Mouse (Mus musculus): ENCODE measurements at regions not wholly inside any gene's neighbourhood (a gene's known extent, or its start where the extent isn't known, plus 50 kb on each side); places are given as distances from the start of the nearest gene placed in this dataset.
A peak's percentile ranks its signal among the peaks of the same experiment; 100 is the strongest.

- Histone ChIP-seq H3K27ac (ENCODE audit: low read depth) (no peak overlapping the region), H3K4me2 (no peak overlapping the region), H3K9ac (no peak overlapping the region), H3K4me1 (ENCODE audit: insufficient read depth) (no peaks in the 10 kb centered on the region), H3K36me3 (ENCODE audit: insufficient read depth) (no peaks in the 10 kb centered on the region), H3K9me3 (ENCODE audit: low read depth, low read length) (no peaks in the 10 kb centered on the region), H3K27me3 (ENCODE audit: insufficient read depth, low read length) (no peaks in the 10 kb centered on the region), H3K4me3 (ENCODE audit: low read depth, low read length) (no peak overlapping the region)
- no peak for ATAC-seq (ENCODE audit: insufficient read depth)
- no peak for TF ChIP-seq CTCF (IDR thresholded peaks at IDR 0.05; ENCODE audit: low read depth)
- 80% methylated on average over 2 of the region's 2 CpGs for WGBS
- peak; percentile 10 for DNase-seq
These were observed 74.3 kb downstream of the Serpinb9g start for GRCm38 (mm10) chr13:33558927-33559326.

- no peak overlapping the region for H3K4me2 ChIP-seq
- TF ChIP-seq CTCF (IDR thresholded peaks at IDR 0.05; ENCODE audit: low read depth) = no peak
- H3K36me3 ChIP-seq (ENCODE audit: insufficient read depth) = no peaks in the 10 kb centered on the region
These were observed 75.1 kb downstream of the Serpinb9g start for GRCm38 (mm10) chr13:33559719-33560118.

GRCm38 (mm10) chr13:33561625-33562024 lies 77.0 kb downstream of the Serpinb9g start:
- H3K27me3 ChIP-seq (ENCODE audit: insufficient read depth, low read length) = no peaks in the 10 kb centered on the region
- 69% methylated on average over 3 of the region's 3 CpGs for WGBS
- DNase-seq (no peak), ATAC-seq (ENCODE audit: insufficient read depth) (no peak)
- no peaks in the 10 kb centered on the region for H3K9me3 ChIP-seq (ENCODE audit: low read depth, low read length)
- no peak overlapping the region for H3K9ac ChIP-seq
- no peak overlapping the region for H3K4me3 ChIP-seq (ENCODE audit: low read depth, low read length)
- no peaks in the 10 kb centered on the region for H3K36me3 ChIP-seq (ENCODE audit: insufficient read depth)
- H3K4me2 ChIP-seq = no peak overlapping the region
- TF ChIP-seq CTCF (IDR thresholded peaks at IDR 0.05; ENCODE audit: low read depth) = peak; percentile 24; the same call in 1 of the 2 replicates
- H3K4me1 ChIP-seq (ENCODE audit: insufficient read depth) = no peaks in the 10 kb centered on the region
- no peak overlapping the region for H3K27ac ChIP-seq (ENCODE audit: low read depth)

More at GRCm38 (mm10) chr13:33559719-33560118, 75.1 kb downstream of the Serpinb9g start:
- Histone ChIP-seq H3K9me3 (ENCODE audit: low read depth, low read length) (no peaks in the 10 kb centered on the region), H3K27ac (ENCODE audit: low read depth) (no peak overlapping the region), H3K4me3 (ENCODE audit: low read depth, low read length) (no peak overlapping the region), H3K9ac (no peak overlapping the region), H3K4me1 (ENCODE audit: insufficient read depth) (no peaks in the 10 kb centered on the region), H3K27me3 (ENCODE audit: insufficient read depth, low read length) (no peaks in the 10 kb centered on the region)
- no peak for ATAC-seq (ENCODE audit: insufficient read depth)
- no peak for DNase-seq

GRCm38 (mm10) chr13:33562928-33563327 lies 78.3 kb downstream of the Serpinb9g start:
- no peak for ATAC-seq (ENCODE audit: insufficient read depth)
- 36% methylated on average over 1 of the region's 1 CpGs for WGBS
- no peaks in the 10 kb centered on the region for H3K9me3 ChIP-seq (ENCODE audit: low read depth, low read length)

GRCm38 (mm10) chr13:33563366-33563765 lies 78.8 kb downstream of the Serpinb9g start:
- Histone ChIP-seq H3K9me3 (ENCODE audit: low read depth, low read length) (no peaks in the 10 kb centered on the region), H3K4me2 (no peak overlapping the region), H3K27me3 (ENCODE audit: insufficient read depth, low read length) (no peaks in the 10 kb centered on the region), H3K4me3 (ENCODE audit: low read depth, low read length) (no peak overlapping the region), H3K27ac (ENCODE audit: low read depth) (no peak overlapping the region), H3K36me3 (ENCODE audit: insufficient read depth) (no peaks in the 10 kb centered on the region), H3K9ac (no peak overlapping the region), H3K4me1 (ENCODE audit: insufficient read depth) (no peaks in the 10 kb centered on the region)
- 12% methylated on average over 1 of the region's 1 CpGs for WGBS
- ATAC-seq (ENCODE audit: insufficient read depth) (no peak), DNase-seq (no peak)
- no peak for TF ChIP-seq CTCF (IDR thresholded peaks at IDR 0.05; ENCODE audit: low read depth)

More at GRCm38 (mm10) chr13:33562928-33563327, 78.3 kb downstream of the Serpinb9g start:
- Histone ChIP-seq H3K27me3 (ENCODE audit: insufficient read depth, low read length) (no peaks in the 10 kb centered on the region), H3K4me1 (ENCODE audit: insufficient read depth) (no peaks in the 10 kb centered on the region), H3K27ac (ENCODE audit: low read depth) (no peak overlapping the region), H3K4me2 (no peak overlapping the region), H3K4me3 (ENCODE audit: low read depth, low read length) (no peak overlapping the region), H3K36me3 (ENCODE audit: insufficient read depth) (no peaks in the 10 kb centered on the region), H3K9ac (no peak overlapping the region)
- DNase-seq = no peak
- TF ChIP-seq CTCF (IDR thresholded peaks at IDR 0.05; ENCODE audit: low read depth) = no peak

GRCm38 (mm10) chr13:33567915-33568314 lies 83.3 kb downstream of the Serpinb9g start:
- no peak overlapping the region for H3K4me3 ChIP-seq (ENCODE audit: low read depth, low read length)
- no peak for TF ChIP-seq CTCF (IDR thresholded peaks at IDR 0.05; ENCODE audit: low read depth)
- H3K4me1 ChIP-seq (ENCODE audit: insufficient read depth) = no peaks in the 10 kb centered on the region
- H3K36me3 ChIP-seq (ENCODE audit: insufficient read depth) = no peaks in the 10 kb centered on the region
- no peak overlapping the region for H3K4me2 ChIP-seq
- DNase-seq (no peak), ATAC-seq (ENCODE audit: insufficient read depth) (no peak)
- H3K9ac ChIP-seq = no peak overlapping the region
- H3K27ac ChIP-seq (ENCODE audit: low read depth) = no peak overlapping the region
- H3K27me3 ChIP-seq (ENCODE audit: insufficient read depth, low read length) = no peaks in the 10 kb centered on the region
- WGBS = 78% methylated on average over 4 of the region's 4 CpGs
- H3K9me3 ChIP-seq (ENCODE audit: low read depth, low read length) = no peaks in the 10 kb centered on the region

GRCm38 (mm10) chr13:33569318-33569717 lies 84.7 kb downstream of the Serpinb9g start:
- Histone ChIP-seq H3K27ac (ENCODE audit: low read depth) (no peak overlapping the region), H3K36me3 (ENCODE audit: insufficient read depth) (no peaks in the 10 kb centered on the region), H3K9ac (no peak overlapping the region), H3K4me1 (ENCODE audit: insufficient read depth) (no peaks in the 10 kb centered on the region), H3K4me3 (ENCODE audit: low read depth, low read length) (no peak overlapping the region), H3K4me2 (no peak overlapping the region), H3K9me3 (ENCODE audit: low read depth, low read length) (no peaks in the 10 kb centered on the region), H3K27me3 (ENCODE audit: insufficient read depth, low read length) (no peaks in the 10 kb centered on the region)
- no peak for TF ChIP-seq CTCF (IDR thresholded peaks at IDR 0.05; ENCODE audit: low read depth)
- 86% methylated on average over 1 of the region's 1 CpGs for WGBS
- ATAC-seq (ENCODE audit: insufficient read depth) (no peak), DNase-seq (no peak)

- no peak overlapping the region for H3K27ac ChIP-seq (ENCODE audit: low read depth)
- no peaks in the 10 kb centered on the region for H3K4me1 ChIP-seq (ENCODE audit: insufficient read depth)
- no peaks in the 10 kb centered on the region for H3K9me3 ChIP-seq (ENCODE audit: low read depth, low read length)
- DNase-seq = no peak
- no peak overlapping the region for H3K4me2 ChIP-seq
- no peak overlapping the region for H3K4me3 ChIP-seq (ENCODE audit: low read depth, low read length)
- no peak for TF ChIP-seq CTCF (IDR thresholded peaks at IDR 0.05; ENCODE audit: low read depth)
- H3K36me3 ChIP-seq (ENCODE audit: insufficient read depth) = no peaks in the 10 kb centered on the region
- H3K27me3 ChIP-seq (ENCODE audit: insufficient read depth, low read length) = no peaks in the 10 kb centered on the region
- H3K9ac ChIP-seq = no peak overlapping the region
- 74% methylated on average over 2 of the region's 2 CpGs for WGBS
- no peak for ATAC-seq (ENCODE audit: insufficient read depth)
These were observed 86.2 kb downstream of the Serpinb9g start for GRCm38 (mm10) chr13:33570836-33571235.

Measured in lung, embryonic 14.5 days (tissue).